Mouse (Mus musculus): ENCODE measurements around the gene Mrgprd.

DNA sequence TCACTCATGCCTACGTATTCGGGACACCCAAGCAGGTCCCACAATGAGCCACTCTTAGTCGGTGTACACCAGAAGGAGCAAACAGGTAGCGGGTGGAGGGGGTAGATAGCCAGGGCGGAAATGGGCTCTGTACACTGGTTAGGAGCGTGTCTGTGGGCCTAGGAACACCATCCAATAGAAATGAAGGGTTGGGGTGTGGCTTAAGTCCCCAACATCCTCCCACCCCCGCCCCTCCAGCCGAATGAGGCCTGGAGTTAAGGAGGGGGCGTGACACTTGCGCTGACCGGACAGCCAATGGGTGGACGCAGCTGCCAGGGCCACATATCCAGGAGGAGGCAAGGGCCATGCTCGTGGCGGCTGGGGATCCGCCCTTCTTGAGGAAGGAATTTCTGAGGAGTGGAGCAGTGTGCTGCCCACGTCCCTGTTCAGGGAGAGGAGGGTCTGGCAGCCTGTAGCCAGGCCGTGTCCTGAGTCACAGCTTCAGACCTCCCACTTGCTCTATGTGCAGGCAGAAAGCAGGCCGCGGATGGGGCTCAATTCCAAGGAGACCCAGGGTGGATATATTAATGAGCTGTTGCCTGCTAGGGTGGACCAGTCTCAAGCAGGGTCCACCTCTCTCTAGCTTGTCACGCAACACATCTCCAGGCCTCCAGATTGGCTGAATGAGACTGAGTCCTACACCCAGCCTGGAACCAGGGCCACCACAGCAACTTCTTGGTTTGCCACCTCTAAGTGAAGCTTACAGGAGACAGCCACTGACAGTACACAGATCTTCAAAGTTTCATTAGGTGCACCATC is 11.9 kb upstream of the Mrgprd start:
- TF ChIP-seq POLR2A (IDR thresholded peaks at IDR 0.05; ENCODE audit: low read depth, low read length) = no peak
- no peak for TF ChIP-seq EP300 (IDR thresholded peaks at IDR 0.05; ENCODE audit: low read length)
- no peak for TF ChIP-seq SMC3 (IDR thresholded peaks at IDR 0.05; ENCODE audit: low read depth, low read length)
- no peak for TF ChIP-seq ZNF384 (IDR thresholded peaks at IDR 0.05; ENCODE audit: low read depth, low read length)
- TF ChIP-seq IRF4 (IDR thresholded peaks at IDR 0.05; ENCODE audit: low read depth, low read length) = no peak
- TF ChIP-seq JUN (IDR thresholded peaks at IDR 0.05; ENCODE audit: insufficient read depth, low read depth, low read length) = no peak
